Mouse (Mus musculus): ENCODE measurements around the gene Tk1. TPM values are rescaled to one million over a fixed set of nuclear protein-coding genes. Genes with fewer than 3 reads are reported as not detected.

The Tk1 gene
- total and polyA plus RNA-seq, 3 experiments, result 172 to 188 TPM; not detected in 1

- 0 out of 2 replicates have a peak, but pooled peaks have one; percentile 35 for TF ChIP-seq HCFC1 (IDR thresholded peaks at IDR 0.05; ENCODE audit: low read depth, low read length)
- TF ChIP-seq CTCF (IDR thresholded peaks at IDR 0.05 in 2 of 3, conservative IDR thresholded peaks at IDR 0.05 in 1 of 3; ENCODE audit: control insufficient read depth in 1 of 3, insufficient read depth in 1 of 3, low read depth in 2 of 3, low read length in 3 of 3, poor library complexity in 1 of 3, severe bottlenecking in 1 of 3), result no peak
- Histone ChIP-seq H3K9ac (ENCODE audit: control insufficient read depth, low read depth, low read length, poor library complexity, severe bottlenecking) (no peak within 1 kb of the TSS), H3K27ac (ENCODE audit: control insufficient read depth, low read depth, low read length) (no peak within 1 kb of the TSS), H3K9me3 (replicated peaks; ENCODE audit: insufficient read depth, low read length) (no peaks in the 10 kb centered on the region), H3K36me3 (ENCODE audit: control insufficient read depth in 1 of 2, insufficient read depth in 2 of 2, low read length in 2 of 2) (no peaks in the 10 kb centered on the region), H3K4me1 (ENCODE audit: control insufficient read depth in 1 of 2, insufficient read depth in 2 of 2, low read length in 2 of 2) (peaks cover 0 to 3% of the 10 kb centered on the region in 2 experiments; a peak in 1 of 4 replicates), H3K4me3 (ENCODE audit: control insufficient read depth in 1 of 2, insufficient read depth in 1 of 2, low read depth in 2 of 2, low read length in 2 of 2) (no peak within 1 kb of the TSS), H3K27me3 (ENCODE audit: control insufficient read depth in 1 of 2, insufficient read depth in 2 of 2, low read length in 2 of 2) (peaks cover 2 to 3% of the 10 kb centered on the region in 2 experiments; a peak in 3 of 4 replicates), H3K79me2 (ENCODE audit: control insufficient read depth, insufficient read depth, low read length, poor library complexity) (no peaks in the 10 kb centered on the region)
- DNase-seq (ENCODE audit: low read depth, low spot score), result no peak
These were observed 47.1 kb upstream of the Tk1 start, which contains the start of gene Tha1 for GRCm38 (mm10) chr11:117872861-117873608. Tha1 (minus strand) TSS chr11:117873481.

DNA sequence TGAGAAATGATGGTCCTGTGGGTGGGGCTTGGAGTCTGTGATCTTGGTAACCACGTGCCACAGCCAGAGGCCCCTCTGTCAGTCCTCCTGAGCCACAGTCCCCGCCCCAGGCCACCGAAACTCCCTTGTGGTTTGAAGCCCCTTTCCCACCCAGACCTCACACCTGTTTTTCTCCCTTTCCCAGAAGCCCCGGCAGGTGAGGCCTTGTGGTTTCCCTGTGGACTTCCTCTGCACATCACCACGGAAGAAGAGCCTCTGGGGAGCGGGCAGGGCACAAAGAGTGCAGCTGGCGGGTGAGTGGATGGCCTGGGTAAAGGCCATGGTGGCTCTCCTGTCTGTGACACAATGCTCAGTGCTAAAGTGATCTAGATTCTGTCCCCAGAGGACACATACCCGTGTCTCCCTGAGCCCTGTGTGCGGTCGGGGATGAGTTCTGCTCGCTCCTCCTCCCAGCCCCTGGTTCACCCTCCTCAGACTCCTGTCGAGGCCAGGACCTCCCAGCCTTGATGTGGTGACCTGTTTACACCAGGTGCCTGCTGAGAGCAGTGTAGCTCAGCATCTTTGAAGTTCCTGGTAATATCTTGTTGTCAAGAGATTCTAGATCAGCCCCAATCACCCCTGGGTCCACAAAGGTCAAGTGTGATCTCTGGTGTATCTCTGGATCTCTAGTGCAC is 46.2 kb upstream of the Tk1 start:
- H3K9me3 ChIP-seq (replicated peaks; ENCODE audit: insufficient read depth, low read length), result no peaks in the 10 kb centered on the region
- H3K4me1 ChIP-seq (ENCODE audit: control insufficient read depth in 1 of 2, insufficient read depth in 2 of 2, low read length in 2 of 2), result no peaks in the 10 kb centered on the region
- TF ChIP-seq ELF1 (IDR thresholded peaks at IDR 0.05; ENCODE audit: low read depth, low read length) (no peak), NELFE (IDR thresholded peaks at IDR 0.05; ENCODE audit: low read depth, low read length) (no peak), RCOR1 (IDR thresholded peaks at IDR 0.05; ENCODE audit: low read depth, low read length) (no peak), SMC3 (IDR thresholded peaks at IDR 0.05; ENCODE audit: low read depth, low read length) (no peak), TAL1 (IDR thresholded peaks at IDR 0.05; ENCODE audit: low read length) (no peak), MYC (IDR thresholded peaks at IDR 0.05; ENCODE audit: low read depth, low read length) (no peak), ZKSCAN1 (IDR thresholded peaks at IDR 0.05; ENCODE audit: low read depth, low read length) (no peak), BHLHE40 (IDR thresholded peaks at IDR 0.05; ENCODE audit: borderline replicate concordance, low read depth, low read length) (no peak), E2F4 (IDR thresholded peaks at IDR 0.05; ENCODE audit: borderline replicate concordance, low read depth, low read length) (no peak), NRF1 (IDR thresholded peaks at IDR 0.05; ENCODE audit: insufficient read depth, low read depth, low read length, poor library complexity, severe bottlenecking) (no peak), MAFK (IDR thresholded peaks at IDR 0.05; ENCODE audit: borderline replicate concordance, low read depth, low read length) (no peak), ETS1 (IDR thresholded peaks at IDR 0.05; ENCODE audit: low read depth, low read length) (no peak), KAT2A (conservative IDR thresholded peaks at IDR 0.05; ENCODE audit: low read depth, low read length) (no peak), TBP (IDR thresholded peaks at IDR 0.05; ENCODE audit: low read depth, low read length) (no peak), TCF12 (IDR thresholded peaks at IDR 0.05; ENCODE audit: low read depth, low read length) (no peak), HCFC1 (IDR thresholded peaks at IDR 0.05; ENCODE audit: low read depth, low read length) (no peak)
- H3K9ac ChIP-seq (ENCODE audit: control insufficient read depth, low read depth, low read length, poor library complexity, severe bottlenecking), result no peak overlapping the region
- no peaks in the 10 kb centered on the region for H3K36me3 ChIP-seq (ENCODE audit: control insufficient read depth in 1 of 2, insufficient read depth in 2 of 2, low read length in 2 of 2)
- no peak overlapping the region for H3K4me3 ChIP-seq (ENCODE audit: control insufficient read depth in 1 of 2, insufficient read depth in 1 of 2, low read depth in 2 of 2, low read length in 2 of 2)
- no peaks in the 10 kb centered on the region for H3K79me2 ChIP-seq (ENCODE audit: control insufficient read depth, insufficient read depth, low read length, poor library complexity)
- peaks cover 2 to 3% of the 10 kb centered on the region in 2 experiments; a peak in 3 of 4 replicates for H3K27me3 ChIP-seq (ENCODE audit: control insufficient read depth in 1 of 2, insufficient read depth in 2 of 2, low read length in 2 of 2)
- H3K27ac ChIP-seq (ENCODE audit: control insufficient read depth, low read depth, low read length), result no peak overlapping the region
- DNase-seq (ENCODE audit: low read depth, low spot score), result no peak

Measured in MEL (cell line).